Mouse (Mus musculus): ENCODE measurements at regions not wholly inside any gene's neighbourhood (a gene's known extent, or its start where the extent isn't known, plus 50 kb on each side); places are given as distances from the start of the nearest gene placed in this dataset.

DNA sequence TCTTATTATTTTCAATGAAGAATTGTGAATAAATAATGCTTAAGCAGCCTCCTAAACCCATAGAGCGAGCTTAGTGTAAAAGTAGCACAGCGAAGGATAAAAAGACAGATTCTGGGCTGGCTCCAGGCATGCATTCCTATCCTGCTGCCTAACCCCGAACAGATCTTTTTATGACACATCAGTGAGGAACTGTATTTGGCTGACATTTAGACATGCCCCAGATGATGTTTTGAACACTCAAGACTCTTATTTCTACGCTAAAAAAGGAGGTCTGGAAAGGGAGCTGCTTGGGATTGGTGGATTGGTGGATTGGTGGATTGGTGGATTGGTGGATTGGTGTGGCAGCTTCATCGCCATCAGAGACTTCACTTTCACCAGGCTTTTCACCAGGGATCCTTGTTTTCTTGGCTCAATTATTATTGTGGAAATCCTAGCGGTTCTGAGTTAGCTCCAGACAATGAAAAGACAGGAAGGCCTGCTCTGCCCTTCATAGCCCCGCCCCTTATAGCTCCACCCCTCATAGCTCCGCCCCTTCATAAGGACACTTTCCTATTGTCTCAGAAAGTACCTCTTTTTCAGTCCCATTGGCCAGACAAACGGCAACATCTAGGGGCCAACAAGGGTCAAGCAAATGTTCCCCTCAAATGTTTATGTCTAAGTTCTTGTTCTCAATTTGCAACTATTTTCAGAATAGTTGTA, 59.6 kb upstream of the Plxnc1 start:
- no peak for DNase-seq (ENCODE audit: low read depth in 1 of 2, low spot score in 2 of 2)
- H3K4me1 ChIP-seq (ENCODE audit: control insufficient read depth, insufficient read depth, insufficient read length), result no peaks in the 10 kb centered on the region; the same call in 1 of the 2 replicates
- no peaks in the 10 kb centered on the region for H3K36me3 ChIP-seq (ENCODE audit: control insufficient read depth, insufficient read depth, low read length)
- H3K4me3 ChIP-seq (ENCODE audit: extremely low read depth, insufficient read depth, insufficient read length), result no peak overlapping the region
- no peak overlapping the region for H3K27ac ChIP-seq (ENCODE audit: insufficient read depth, low read length)
- H3K27me3 ChIP-seq (ENCODE audit: control insufficient read depth, insufficient read depth, low read length), result no peaks in the 10 kb centered on the region
- no peak for TF ChIP-seq POLR2A (IDR thresholded peaks at IDR 0.05; ENCODE audit: low read depth, low read length)
- TF ChIP-seq CTCF (IDR thresholded peaks at IDR 0.05; ENCODE audit: extremely low read depth, insufficient read depth, insufficient read length, insufficient replicate concordance), result no peak
- WGBS, result 80% methylated on average over 9 of the region's 9 CpGs

DNA sequence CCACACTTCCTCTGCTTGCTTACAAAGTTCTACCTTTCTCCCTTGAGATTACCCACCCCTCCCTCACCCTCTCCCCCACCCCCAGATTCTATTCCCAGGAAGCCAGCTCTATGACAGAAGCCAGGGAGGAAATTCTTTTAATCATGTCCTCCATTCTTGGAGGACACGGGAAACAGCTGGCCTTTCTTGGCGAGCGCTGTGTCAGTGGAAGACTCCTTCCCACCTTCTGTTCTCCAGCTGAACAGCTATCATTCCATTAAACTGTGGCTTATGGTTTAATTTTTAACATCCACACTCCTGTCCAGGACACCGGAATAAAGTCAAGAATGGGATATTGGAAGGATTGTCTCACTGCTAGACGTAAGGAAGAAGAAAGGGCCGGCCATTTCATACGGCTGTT, 59.0 kb upstream of the Plxnc1 start:
- H3K36me3 ChIP-seq (ENCODE audit: control insufficient read depth, insufficient read depth, low read length), result no peaks in the 10 kb centered on the region
- WGBS, result 93% methylated on average over 7 of the region's 7 CpGs
- no peaks in the 10 kb centered on the region for H3K27me3 ChIP-seq (ENCODE audit: control insufficient read depth, insufficient read depth, low read length)
- TF ChIP-seq POLR2A (IDR thresholded peaks at IDR 0.05; ENCODE audit: low read depth, low read length), result no peak
- no peak for TF ChIP-seq CTCF (IDR thresholded peaks at IDR 0.05; ENCODE audit: extremely low read depth, insufficient read depth, insufficient read length, insufficient replicate concordance)
- H3K4me1 ChIP-seq (ENCODE audit: control insufficient read depth, insufficient read depth, insufficient read length), result no peaks in the 10 kb centered on the region
- no peak for DNase-seq (ENCODE audit: low read depth in 1 of 2, low spot score in 2 of 2)
- H3K4me3 ChIP-seq (ENCODE audit: extremely low read depth, insufficient read depth, insufficient read length), result no peak overlapping the region
- H3K27ac ChIP-seq (ENCODE audit: insufficient read depth, low read length), result no peak overlapping the region

DNA sequence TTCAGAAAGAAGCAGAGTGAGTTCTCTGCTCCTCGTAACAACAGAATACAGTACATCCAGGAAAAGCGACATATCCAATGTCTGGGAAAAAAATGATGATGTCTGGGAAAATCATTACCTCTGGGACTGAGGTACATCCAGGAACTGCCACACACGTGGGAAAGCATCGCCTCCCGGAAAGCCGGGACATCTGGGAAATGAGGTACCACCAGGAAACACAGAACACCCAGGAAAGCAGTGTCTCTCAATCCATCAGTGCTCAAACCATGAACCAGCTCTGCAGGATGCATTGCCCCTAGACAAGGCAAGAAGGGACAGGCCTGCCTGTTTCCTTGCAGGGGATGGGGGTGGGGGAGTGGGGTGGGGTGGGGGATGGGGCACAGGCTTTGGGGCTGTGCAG, 57.0 kb upstream of the Plxnc1 start:
- H3K4me3 ChIP-seq (ENCODE audit: extremely low read depth, insufficient read depth, insufficient read length), result no peak overlapping the region
- 87% methylated on average over 6 of the region's 6 CpGs for WGBS
- H3K36me3 ChIP-seq (ENCODE audit: control insufficient read depth, insufficient read depth, low read length), result no peaks in the 10 kb centered on the region
- no peaks in the 10 kb centered on the region for H3K27me3 ChIP-seq (ENCODE audit: control insufficient read depth, insufficient read depth, low read length)
- no peak for DNase-seq (ENCODE audit: low read depth in 1 of 2, low spot score in 2 of 2)
- no peaks in the 10 kb centered on the region for H3K4me1 ChIP-seq (ENCODE audit: control insufficient read depth, insufficient read depth, insufficient read length)
- no peak overlapping the region for H3K27ac ChIP-seq (ENCODE audit: insufficient read depth, low read length)
- TF ChIP-seq POLR2A (IDR thresholded peaks at IDR 0.05; ENCODE audit: low read depth, low read length) (no peak), CTCF (IDR thresholded peaks at IDR 0.05; ENCODE audit: extremely low read depth, insufficient read depth, insufficient read length, insufficient replicate concordance) (no peak)

DNA sequence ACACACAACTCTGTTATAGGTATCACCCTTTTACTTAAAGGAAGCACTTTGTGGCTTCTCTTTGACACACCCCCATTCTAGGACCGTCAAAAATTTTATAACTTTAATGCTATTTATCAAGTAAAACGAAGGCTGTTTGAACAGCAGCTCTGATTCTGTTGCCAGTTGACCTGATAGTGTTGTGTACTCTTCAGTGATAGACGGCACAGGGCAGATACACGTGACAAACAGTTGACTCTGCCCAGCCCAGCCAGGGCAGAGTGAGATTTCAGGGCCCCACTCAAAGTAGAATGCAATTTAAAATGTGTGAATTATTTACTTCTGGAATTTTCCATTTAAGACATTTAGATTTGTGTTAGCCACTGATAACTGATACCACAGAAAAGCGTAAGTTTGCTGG, 55.1 kb upstream of the Plxnc1 start:
- H3K36me3 ChIP-seq (ENCODE audit: control insufficient read depth, insufficient read depth, low read length), result no peaks in the 10 kb centered on the region
- 79% methylated on average over 5 of the region's 5 CpGs for WGBS
- no peaks in the 10 kb centered on the region for H3K4me1 ChIP-seq (ENCODE audit: control insufficient read depth, insufficient read depth, insufficient read length)
- H3K27me3 ChIP-seq (ENCODE audit: control insufficient read depth, insufficient read depth, low read length), result no peaks in the 10 kb centered on the region
- no peak overlapping the region for H3K4me3 ChIP-seq (ENCODE audit: extremely low read depth, insufficient read depth, insufficient read length)
- DNase-seq (ENCODE audit: low read depth in 1 of 2, low spot score in 2 of 2), result no peak
- TF ChIP-seq POLR2A (IDR thresholded peaks at IDR 0.05; ENCODE audit: low read depth, low read length), result no peak
- TF ChIP-seq CTCF (IDR thresholded peaks at IDR 0.05; ENCODE audit: extremely low read depth, insufficient read depth, insufficient read length, insufficient replicate concordance), result no peak
- H3K27ac ChIP-seq (ENCODE audit: insufficient read depth, low read length), result no peak overlapping the region
